ENCODE assay signal across 8 mouse cellular contexts in the genomic region with DNA sequence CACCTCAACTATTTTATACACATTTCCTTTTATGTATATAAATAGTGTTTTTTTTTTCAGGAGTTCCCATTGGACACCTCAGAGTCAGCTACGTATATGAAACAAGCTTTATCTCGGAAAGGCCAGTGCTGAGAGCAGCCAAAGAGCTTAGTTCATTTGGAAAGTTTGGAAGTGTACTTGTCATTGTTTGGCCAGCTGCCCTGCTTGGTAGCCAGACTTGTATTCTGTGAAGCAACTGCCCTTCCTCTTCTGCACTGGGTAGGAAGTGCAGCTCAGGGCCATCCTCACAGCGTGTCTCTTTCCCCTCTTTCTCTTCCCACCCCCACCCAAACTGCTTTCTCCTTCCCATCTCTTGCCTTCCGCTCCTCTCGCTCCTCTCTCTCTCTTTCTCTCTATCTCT. TPM values are rescaled to one million over a fixed set of nuclear protein-coding genes. Genes with fewer than 3 reads are reported as not detected.
A peak's percentile ranks its signal among the peaks of the same experiment; 100 is the strongest.
DNase-seq lines count a peak whose midpoint lies in the region; ATAC-seq and TF ChIP-seq lines count a peak whose summit lies in the region.

No protein-coding gene starts in this region.

- H3K4me3 ChIP-seq in layer of hippocampus, adult 2 months, result no peak overlapping the region

- peak overlapping the region; percentile 86; the same call in 1 of the 2 replicates for H3K27ac ChIP-seq in layer of hippocampus, adult 2 months

- intact Hi-C loops in gastrocnemius, postnatal 14 days (cut with DNase I; ENCODE audit: low total_unique reads), result loop anchor here (10.0 kb wide), 1 partner anchor 65 kb away; no protein-coding TSS in a partner anchor

- no peak for TF ChIP-seq CTCF in layer of hippocampus, adult 2 months (conservative IDR thresholded peaks at IDR 0.05)

- no peak for DNase-seq in frontal cortex, postnatal 25 days (ENCODE audit: low spot score in 2 of 2)
- DNase-seq in MN1 (ENCODE audit: low spot score), result peak; percentile 27
- peak; percentile 81 for DNase-seq in gastrocnemius, postnatal 14 days
- DNase-seq in layer of hippocampus, adult 2 months (ENCODE audit: low spot score in 2 of 2), result peak; percentile 23 to 41
- no peak for DNase-seq in thymus, postnatal 25 days
- DNase-seq in frontal cortex, postnatal 14 days (ENCODE audit: low spot score in 2 of 2), result no peak

- peak; percentile 8; the same call in 1 of the 2 replicates for ATAC-seq in frontal cortex, adult (ENCODE audit: low TSS enrichment)
- ATAC-seq in megakaryocyte, adult 5-6 weeks (ENCODE audit: poor library complexity, severe bottlenecking), result peak; percentile 55

RNA-seq across cellular contexts. Expression of gene Itgav, which starts 5.1 kb away (rescaled TPM):
- total RNA-seq in gastrocnemius, postnatal 14 days (2021), result 10 to 100 TPM; 46.3 to 58.0 TPM
- 10 to 100 TPM; 68.7 to 69.5 TPM for total RNA-seq in layer of hippocampus, adult 2 months (2021)
- total RNA-seq in megakaryocyte, adult 5-6 weeks (2015), result 36.2 and 37.9 TPM in 2 replicates
- 23.8 and 51.5 TPM in 2 replicates for total RNA-seq in megakaryocyte, adult 5-6 weeks (2017)

Comparison
In these comparisons a context has a peak if more than half of its experiments do, and no peak if none do; other contexts are left out.
1. DNase-seq: peak in MN1 (single experiment), gastrocnemius, postnatal 14 days (single experiment) and layer of hippocampus, adult 2 months (2 of 2); none in frontal cortex, postnatal 25 days (0 of 2), thymus, postnatal 25 days (single experiment) and frontal cortex, postnatal 14 days (0 of 2).